Mouse (Mus musculus): ENCODE measurements around the gene Chst7.

The Chst7 gene

DNA sequence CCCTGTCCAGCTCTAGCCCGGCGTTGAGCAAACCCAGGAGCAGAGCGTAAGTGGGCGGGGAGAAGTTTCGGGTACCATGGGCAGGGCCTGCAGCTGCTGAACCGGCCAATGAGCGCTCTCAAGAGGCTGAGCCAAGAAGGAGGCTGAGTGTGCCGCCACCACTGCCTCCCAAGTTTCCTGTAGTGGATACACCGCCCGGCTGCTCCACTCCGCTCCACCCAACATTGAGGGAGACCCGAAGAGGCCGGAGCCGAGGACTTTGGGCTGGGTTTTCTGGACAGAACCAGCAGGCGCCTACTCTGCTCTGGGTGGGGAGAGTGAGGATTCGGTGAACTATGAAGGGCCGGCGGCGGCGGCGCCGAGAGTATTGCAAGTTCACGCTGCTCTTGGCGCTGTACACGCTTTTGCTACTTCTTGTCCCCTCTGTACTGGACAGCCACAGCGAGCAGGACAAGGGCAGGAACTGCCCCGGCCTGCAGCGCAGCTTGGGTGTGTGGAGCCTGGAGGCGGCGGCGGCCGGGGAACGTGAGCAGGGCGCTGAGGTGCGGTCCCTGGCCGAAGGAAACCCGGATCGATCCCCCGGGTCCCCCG lies at the start of gene Chst7:
Gene Chst7, plus strand, starts transcription at position 180 of the 591 bp plus-strand sequence.
- peak; percentile 26 for DNase-seq (ENCODE audit: low spot score)

DNA sequence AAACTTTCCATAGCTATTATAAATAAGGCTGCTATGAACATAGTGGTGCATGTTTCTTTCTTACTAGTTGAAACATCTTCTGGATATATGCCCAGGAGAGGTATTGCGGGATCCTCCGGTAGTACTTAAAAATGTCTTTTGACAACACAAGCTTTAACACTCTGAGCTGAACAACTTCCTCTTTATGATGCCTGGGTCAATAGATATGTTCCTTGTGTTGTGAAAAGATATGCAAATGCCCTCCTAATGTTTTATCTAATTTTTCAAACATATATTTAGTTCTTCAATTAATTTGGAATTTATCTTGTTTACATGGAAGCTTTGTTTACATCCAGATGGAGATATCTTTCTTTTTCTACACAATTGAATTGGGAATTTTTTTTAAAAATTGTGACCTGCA lies 47.1 kb upstream of the Chst7 start:
- no peak for DNase-seq (ENCODE audit: low spot score)

DNA sequence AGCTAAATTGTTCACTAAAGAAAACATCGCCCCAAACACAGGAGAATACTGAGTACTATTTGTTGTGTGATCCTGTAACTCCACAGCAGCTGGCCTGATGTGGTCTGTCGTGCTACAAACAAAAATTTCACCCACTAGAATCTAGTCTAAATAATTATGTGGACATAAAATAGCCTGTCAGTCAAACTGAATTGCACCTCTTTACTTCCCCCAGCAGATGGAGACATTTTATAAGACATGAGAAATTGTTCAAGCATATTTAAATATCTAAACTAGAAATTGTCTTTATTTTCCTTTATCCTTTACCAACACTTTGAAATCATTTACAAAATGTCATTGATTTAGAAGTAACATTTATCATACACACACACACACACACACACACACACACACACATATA lies 38.4 kb upstream of the Chst7 start:
- DNase-seq (ENCODE audit: low spot score): no peak

DNA sequence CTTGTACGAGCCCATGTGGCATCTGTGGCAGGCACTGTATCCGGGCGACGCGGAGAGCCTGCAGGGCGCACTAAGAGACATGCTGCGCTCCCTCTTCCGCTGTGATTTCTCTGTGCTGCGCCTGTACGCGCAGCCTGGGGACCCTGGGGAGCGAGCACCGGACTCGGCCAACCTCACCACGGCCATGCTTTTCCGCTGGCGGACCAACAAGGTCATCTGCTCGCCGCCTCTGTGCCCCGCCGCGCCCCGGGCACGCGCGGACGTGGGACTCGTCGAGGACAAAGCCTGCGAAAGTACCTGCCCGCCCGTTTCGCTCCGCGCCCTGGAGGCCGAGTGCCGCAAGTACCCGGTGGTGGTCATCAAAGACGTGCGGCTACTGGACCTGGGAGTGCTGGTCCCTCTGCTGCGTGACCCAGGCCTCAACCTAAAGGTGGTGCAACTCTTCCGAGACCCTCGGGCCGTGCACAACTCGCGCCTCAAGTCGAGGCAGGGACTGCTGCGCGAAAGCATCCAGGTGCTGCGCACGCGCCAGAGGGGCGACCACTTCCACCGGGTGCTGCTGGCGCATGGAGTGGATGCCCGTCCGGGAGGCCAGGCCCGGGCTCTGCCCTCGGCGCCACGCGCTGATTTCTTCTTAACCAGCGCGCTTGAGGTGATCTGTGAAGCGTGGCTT lies 872 bp downstream of the Chst7 start:
- DNase-seq (ENCODE audit: low spot score): no peak

DNA sequence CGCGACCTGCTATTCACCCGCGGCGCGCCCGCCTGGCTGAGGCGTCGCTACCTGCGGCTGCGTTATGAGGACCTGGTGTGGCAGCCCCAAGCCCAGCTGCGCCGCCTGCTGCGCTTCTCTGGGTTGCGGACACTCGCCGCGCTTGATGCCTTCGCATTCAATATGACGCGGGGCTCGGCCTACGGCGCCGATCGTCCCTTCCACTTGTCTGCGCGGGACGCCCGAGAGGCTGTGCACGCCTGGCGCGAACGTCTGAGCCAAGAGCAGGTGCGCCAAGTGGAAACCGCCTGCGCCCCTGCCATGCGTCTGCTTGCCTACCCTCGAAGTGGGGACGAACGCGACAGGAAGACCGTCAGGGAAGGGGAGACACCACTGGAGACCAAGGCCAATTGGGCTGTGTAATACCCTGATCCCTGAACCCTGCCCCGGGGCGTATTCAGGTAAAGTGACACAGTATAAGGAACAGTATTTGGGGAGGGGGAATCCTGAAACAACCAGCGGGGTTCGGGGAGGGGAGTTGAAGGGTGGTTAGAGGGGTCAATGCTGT lies 1.5 kb downstream of the Chst7 start:
- DNase-seq (ENCODE audit: low spot score): peak; percentile 3

DNA sequence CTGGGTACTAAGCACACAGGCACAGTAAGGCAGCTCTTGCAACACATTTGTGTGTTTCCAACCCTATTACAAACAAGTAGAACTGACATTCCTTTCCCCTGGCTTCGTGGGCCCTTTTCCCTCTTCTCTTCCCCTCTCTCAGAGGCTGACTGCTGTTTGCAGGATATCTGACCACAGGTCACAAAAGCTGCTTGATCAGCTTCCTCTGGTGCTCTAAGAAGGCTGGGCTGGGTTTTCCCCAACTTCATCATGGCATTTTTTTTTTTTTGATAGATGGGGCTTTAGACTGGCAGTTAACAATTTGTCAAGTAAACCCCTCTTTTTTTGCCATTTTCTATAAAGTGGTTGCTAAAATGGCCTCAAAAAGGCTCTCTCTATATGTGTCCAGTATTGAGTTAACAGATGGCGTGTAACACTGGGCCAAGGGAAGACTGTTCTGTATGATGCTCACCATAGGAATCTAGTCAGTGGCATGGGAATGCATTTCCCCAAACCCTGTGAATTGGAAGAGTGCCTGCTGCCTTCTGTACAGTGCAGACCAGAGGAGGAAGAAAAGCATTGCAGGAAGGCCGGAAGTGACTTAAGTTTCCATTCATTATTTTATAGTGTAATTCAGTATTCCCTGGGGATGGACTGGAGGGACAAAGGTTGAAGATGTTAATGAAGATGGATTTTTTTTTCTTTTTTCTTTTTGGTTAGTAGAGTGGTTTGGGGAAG lies 2.6 kb downstream of the Chst7 start:
- DNase-seq (ENCODE audit: low spot score): no peak

DNA sequence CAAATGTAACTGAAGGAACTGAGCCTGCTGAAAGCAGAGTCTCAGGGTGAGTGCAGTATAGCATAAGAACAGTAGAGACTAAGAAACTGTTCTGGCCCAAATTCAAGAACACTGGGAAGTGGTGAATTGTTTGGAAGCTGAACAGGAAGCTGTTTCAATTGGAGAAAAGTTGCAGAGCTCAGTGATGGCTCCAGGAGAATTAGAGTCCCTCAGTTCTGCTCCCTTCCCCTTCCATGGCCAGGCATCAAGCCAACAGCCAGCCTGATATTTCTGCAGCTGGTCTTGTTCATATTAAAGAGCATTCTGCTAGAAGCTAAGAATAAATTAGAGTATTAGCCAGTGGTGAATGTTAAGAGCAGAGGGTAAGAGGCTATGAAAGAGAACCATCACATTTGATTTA lies 7.3 kb downstream of the Chst7 start:
- no peak for DNase-seq (ENCODE audit: low spot score)

DNA sequence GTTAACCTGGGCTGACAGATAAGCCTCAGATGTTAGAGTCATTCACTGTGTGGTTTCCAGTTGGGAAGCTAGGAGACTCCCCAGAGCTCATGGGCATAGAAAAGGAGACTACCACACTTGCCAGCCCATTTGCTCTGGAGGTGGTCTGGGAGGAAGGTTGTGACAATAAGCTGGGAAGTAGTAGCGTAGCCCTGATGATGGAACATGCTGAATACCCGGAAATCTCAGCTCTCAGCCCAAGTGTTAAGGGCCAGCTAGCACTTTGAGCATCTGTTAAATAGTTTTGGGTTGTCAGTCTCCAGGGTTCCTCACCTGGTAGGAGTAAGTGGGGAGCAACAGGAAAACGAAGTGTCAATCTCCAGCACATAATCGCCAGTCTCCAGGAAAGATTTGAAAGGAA lies 10.8 kb downstream of the Chst7 start:
- DNase-seq (ENCODE audit: low spot score): no peak

DNA sequence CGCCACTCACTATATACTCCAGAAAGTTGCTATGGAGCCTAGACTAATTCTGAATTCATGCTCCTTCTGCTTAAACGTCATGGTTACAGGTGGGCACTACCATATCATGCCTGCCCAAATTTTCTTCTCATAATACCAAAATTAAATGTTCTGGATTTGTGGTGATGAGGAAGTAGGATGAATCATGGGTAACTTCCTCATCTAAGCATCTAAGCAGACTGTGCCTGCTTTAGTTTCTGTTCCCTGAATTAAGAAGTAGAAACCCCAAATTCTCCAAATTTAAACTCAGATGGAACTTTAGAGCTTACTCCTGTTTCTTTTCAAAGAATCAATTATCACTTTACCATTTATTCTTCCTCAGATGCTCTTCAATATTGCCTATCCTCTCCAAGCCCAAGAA lies 58.4 kb downstream of the Chst7 start:
- no peak for DNase-seq (ENCODE audit: low spot score)

DNA sequence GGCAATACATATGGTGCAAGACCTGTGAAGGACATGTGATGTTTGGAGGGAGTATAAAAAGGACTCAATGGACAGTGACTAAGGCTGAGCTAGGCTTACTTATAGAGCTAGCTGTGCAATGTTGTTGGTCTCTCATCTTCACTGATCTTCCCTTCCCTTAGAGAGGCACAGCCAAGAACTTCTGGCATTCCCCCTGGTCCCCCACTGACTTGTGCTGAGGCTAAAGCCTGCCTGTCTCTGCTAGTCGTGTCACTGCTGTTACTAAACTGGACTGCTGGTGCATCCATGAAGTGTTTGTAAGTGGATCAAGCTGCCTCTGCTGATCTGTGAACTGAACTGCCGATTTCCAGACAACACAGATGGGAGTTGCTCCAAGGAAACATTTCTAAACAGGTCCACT lies 66.1 kb downstream of the Chst7 start:
- DNase-seq (ENCODE audit: low spot score): no peak

DNA sequence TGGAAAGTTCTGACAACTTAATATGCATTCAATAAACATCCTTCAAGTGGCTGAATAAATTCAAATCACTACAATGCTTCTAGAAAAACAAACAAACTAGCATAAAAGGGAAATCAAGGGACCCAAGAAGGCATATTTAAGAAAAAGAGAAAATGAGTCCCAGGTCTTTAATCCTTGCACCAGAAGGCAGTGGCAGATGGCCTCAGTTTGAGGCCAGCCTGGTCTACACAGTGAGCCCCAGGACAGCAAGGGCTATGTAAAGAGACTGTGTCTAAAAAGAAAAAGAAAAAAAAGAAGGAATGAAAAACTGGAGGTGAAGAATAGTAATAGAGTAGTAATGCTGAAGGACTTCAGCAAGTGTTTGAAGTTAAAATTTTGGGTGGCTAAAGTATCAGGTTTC lies 69.6 kb downstream of the Chst7 start:
- DNase-seq (ENCODE audit: low spot score): no peak

DNA sequence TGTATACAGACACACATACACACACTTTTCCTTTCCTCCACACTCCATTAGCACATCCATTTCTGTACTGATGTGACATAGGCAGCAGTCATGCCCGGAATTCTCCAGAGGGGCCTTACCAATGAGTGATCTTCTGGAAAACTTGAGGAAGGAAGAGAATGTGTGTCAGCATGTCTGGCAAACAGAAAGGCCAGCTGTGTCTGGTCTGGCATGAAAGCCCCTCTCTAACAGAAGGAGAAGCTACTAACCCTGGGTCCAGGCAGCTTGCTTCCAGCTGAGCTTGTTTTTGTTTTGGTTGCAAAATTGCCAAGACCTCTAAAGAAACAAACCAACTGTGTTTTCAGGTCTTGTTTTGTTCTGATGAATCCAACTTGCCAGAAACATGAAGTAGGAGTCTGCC lies 70.1 kb downstream of the Chst7 start:
- DNase-seq (ENCODE audit: low spot score): no peak

Measured in testis, postnatal 14 days (tissue).